Mouse (Mus musculus) ovary, postnatal 14 days (tissue): ENCODE results near the gene Olfr823.
A peak's percentile ranks its signal among the peaks of the same experiment; 100 is the strongest.
"Not testable (repeated sequence)": the region's sequence is repeated elsewhere in the genome, so short reads cannot be mapped to it uniquely, and the experiment has no call there.

Experiments
- DNase-seq: peaks from one replicate; pipeline ENCODE4 v3.0.0; 2022; ENCODE audit warnings: low spot score

Olfr823 gene

GRCm38 (mm10) chr10:130115283-130115682, at the start of gene Olfr823:
Gene Olfr823, minus strand, starts transcription at chr10:130115383.
- not testable (repeated sequence) for DNase-seq

GRCm38 (mm10) chr10:130144121-130144520, 28.9 kb upstream of the Olfr823 start:
- no peak for DNase-seq

- DNase-seq: not testable (repeated sequence)
Observed at GRCm38 (mm10) chr10:130142481-130142880, 27.3 kb upstream of the Olfr823 start.

- DNase-seq: no peak
Observed at GRCm38 (mm10) chr10:130134811-130135210, 19.6 kb upstream of the Olfr823 start.

- DNase-seq: not testable (repeated sequence)
Observed at GRCm38 (mm10) chr10:130129900-130130299, 14.7 kb upstream of the Olfr823 start, which contains the start of gene Olfr824. Gene Olfr824, minus strand, starts transcription at chr10:130130000.

GRCm38 (mm10) chr10:130116045-130116444, 862 bp upstream of the Olfr823 start:
- DNase-seq: not testable (repeated sequence)

- no peak for DNase-seq
Observed at GRCm38 (mm10) chr10:130096104-130096503, 19.1 kb downstream of the Olfr823 start.

GRCm38 (mm10) chr10:130092838-130093440, 22.2 kb downstream of the Olfr823 start:
- peak; percentile 35 for DNase-seq

- no peak for DNase-seq
Observed at GRCm38 (mm10) chr10:130070910-130071309, 44.3 kb downstream of the Olfr823 start, which contains the start of gene Olfr822. Gene Olfr822, plus strand, starts transcription at chr10:130071210.
